ENCODE assay signal across 8 mouse cellular contexts in genomic region chr19:32755104-32755791, GRCm38 (mm10). TPM values are rescaled to one million over a fixed set of nuclear protein-coding genes. Genes with fewer than 3 reads are reported as not detected.
DNase-seq lines count a peak whose midpoint lies in the region; ATAC-seq and TF ChIP-seq lines count a peak whose summit lies in the region.

No protein-coding gene starts in this region.

- H3K27ac ChIP-seq in embryonic facial prominence, embryonic 15.5 days (replicated peaks): no peak overlapping the region
- no peak overlapping the region for H3K27ac ChIP-seq in limb, embryonic 11.5 days (replicated peaks; ENCODE audit: low read depth, low read length)
- H3K27ac ChIP-seq in small intestine, adult 2 months (ENCODE audit: insufficient read depth, low read depth, low read length): peak overlapping the region; percentile 99

- WGBS in embryonic facial prominence, embryonic 15.5 days: 6% methylated on average over 12 of the region's 12 CpGs
- WGBS in limb, embryonic 11.5 days: 5% methylated on average over 12 of the region's 12 CpGs
- 7% methylated on average over 12 of the region's 12 CpGs for WGBS in small intestine, adult 2 months

- H3K4me2 ChIP-seq in embryonic facial prominence, embryonic 15.5 days (replicated peaks): peak overlapping the region; percentile 91
- H3K4me2 ChIP-seq in limb, embryonic 11.5 days (ENCODE audit: low read depth, severe bottlenecking): peak overlapping the region; percentile 83

- no peak for TF ChIP-seq CTCF in E14TG2a.4 (conservative IDR thresholded peaks at IDR 0.05; ENCODE audit: low read length)
- peak; percentile 35; the same call in 1 of the 2 replicates for TF ChIP-seq CTCF in small intestine, adult 2 months (IDR thresholded peaks at IDR 0.05; ENCODE audit: extremely low read depth, insufficient read length, insufficient replicate concordance, low read depth, low read length)

- H3K36me3 ChIP-seq in erythroblast, embryonic 14.5 days (ENCODE audit: control insufficient read depth): no peaks in the 10 kb centered on the region
- H3K36me3 ChIP-seq in E14TG2a.4 (ENCODE audit: insufficient read depth, low read length): peaks cover 6% of the 10 kb centered on the region
- no peaks in the 10 kb centered on the region for H3K36me3 ChIP-seq in embryonic facial prominence, embryonic 15.5 days
- no peaks in the 10 kb centered on the region for H3K36me3 ChIP-seq in limb, embryonic 11.5 days (ENCODE audit: control insufficient read depth, insufficient read depth, low read length)
- no peaks in the 10 kb centered on the region for H3K36me3 ChIP-seq in small intestine, adult 2 months (ENCODE audit: control insufficient read depth, insufficient read depth, low read length)

- peaks cover 41% of the 10 kb centered on the region for H3K4me1 ChIP-seq in erythroblast, embryonic 14.5 days (ENCODE audit: control insufficient read depth)
- peaks cover 33% of the 10 kb centered on the region for H3K4me1 ChIP-seq in E14TG2a.4 (replicated peaks; ENCODE audit: low read depth, low read length)
- H3K4me1 ChIP-seq in embryonic facial prominence, embryonic 15.5 days: 0 out of 2 replicates have a peak, but pooled peaks cover 11% of the 10 kb centered on the region
- H3K4me1 ChIP-seq in limb, embryonic 11.5 days (ENCODE audit: control insufficient read depth, insufficient read depth, low read length): peaks cover 8% of the 10 kb centered on the region; the same call in 1 of the 2 replicates
- H3K4me1 ChIP-seq in small intestine, adult 2 months (ENCODE audit: control insufficient read depth, insufficient read depth, insufficient read length, low read length): no peaks in the 10 kb centered on the region

- H3K9ac ChIP-seq in embryonic facial prominence, embryonic 15.5 days: peak overlapping the region; percentile 72
- peak overlapping the region; percentile 70 for H3K9ac ChIP-seq in limb, embryonic 11.5 days (ENCODE audit: low read length)

- TF ChIP-seq POLR2A in small intestine, adult 2 months (IDR thresholded peaks at IDR 0.05; ENCODE audit: low read depth, low read length): no peak

- peaks cover 24% of the 10 kb centered on the region for H3K27me3 ChIP-seq in erythroblast, embryonic 14.5 days (ENCODE audit: control insufficient read depth)
- no peaks in the 10 kb centered on the region for H3K27me3 ChIP-seq in E14TG2a.4 (ENCODE audit: insufficient read depth, low read length)
- H3K27me3 ChIP-seq in embryonic facial prominence, embryonic 15.5 days: peaks cover 12% of the 10 kb centered on the region; the same call in 1 of the 2 replicates
- H3K27me3 ChIP-seq in limb, embryonic 11.5 days (ENCODE audit: control insufficient read depth, insufficient read depth, low read length): 0 out of 2 replicates have a peak, but pooled peaks cover 2% of the 10 kb centered on the region
- H3K27me3 ChIP-seq in small intestine, adult 2 months (ENCODE audit: control insufficient read depth, insufficient read depth, low read length): no peaks in the 10 kb centered on the region

- no peaks in the 10 kb centered on the region for H3K9me3 ChIP-seq in erythroblast, embryonic 14.5 days (ENCODE audit: control insufficient read depth, low read length)
- no peaks in the 10 kb centered on the region for H3K9me3 ChIP-seq in E14TG2a.4 (ENCODE audit: low read length)
- no peaks in the 10 kb centered on the region for H3K9me3 ChIP-seq in embryonic facial prominence, embryonic 15.5 days (replicated peaks)
- H3K9me3 ChIP-seq in limb, embryonic 11.5 days (ENCODE audit: control insufficient read depth, low read length): no peaks in the 10 kb centered on the region

- H3K4me3 ChIP-seq in erythroblast, embryonic 14.5 days (replicated peaks): peak overlapping the region; percentile 87
- H3K4me3 ChIP-seq in E14TG2a.4 (replicated peaks; ENCODE audit: low read length): peak overlapping the region; percentile 90
- peak overlapping the region; percentile 98 for H3K4me3 ChIP-seq in embryonic facial prominence, embryonic 15.5 days (replicated peaks)
- H3K4me3 ChIP-seq in limb, embryonic 11.5 days (ENCODE audit: low read depth, low read length): peak overlapping the region; percentile 97
- peak overlapping the region; percentile 73 for H3K4me3 ChIP-seq in small intestine, adult 2 months (ENCODE audit: low read depth, low read length)

- DNase-seq in limb, embryonic 11.5 days (ENCODE audit: low spot score): no peak
- no peak for DNase-seq in urinary bladder, postnatal 25 days (ENCODE audit: low spot score)
- DNase-seq in left cerebral cortex, adult 9 months (ENCODE audit: low spot score in 2 of 2): no peak

- ATAC-seq in erythroblast, adult 5-6 weeks (replicated peaks; ENCODE audit: low FRiP score, poor library complexity, severe bottlenecking): no peak
- no peak for ATAC-seq in embryonic facial prominence, embryonic 15.5 days (ENCODE audit: insufficient number of reproducible peaks, low FRiP score, low TSS enrichment, low read depth)
- ATAC-seq in limb, embryonic 11.5 days (ENCODE audit: insufficient number of reproducible peaks, low FRiP score, low TSS enrichment, low read depth): no peak

RNA-seq across cellular contexts. Expression of gene Pten, which starts 2.0 kb away (rescaled TPM):
- 0.32 and 0.36 TPM in 2 replicates for polyA plus RNA-seq in erythroblast, embryonic 14.5 days (2012)
- 24.7 and 26.5 TPM in 2 replicates for total RNA-seq in erythroblast, adult 5-6 weeks (2015; ENCODE audit: low replicate concordance)
- 21.7 and 29.8 TPM in 2 replicates for total RNA-seq in erythroblast, adult 5-6 weeks (2017; ENCODE audit: low replicate concordance)
- 10.1 and 12.6 TPM in 2 replicates for polyA plus RNA-seq in embryonic facial prominence, embryonic 15.5 days (2015; fragmentation: Nextera tagmentation; extraction: Ambion mirVana)
- polyA plus RNA-seq in limb, embryonic 11.5 days (2014; fragmentation: Nextera tagmentation; extraction: Ambion mirVana): 6.9 and 7.8 TPM in 2 replicates
- 9.9 and 17.7 TPM in 2 replicates for polyA plus RNA-seq in small intestine, adult 2 months (2012; rRNA removed)

RNA-seq across cellular contexts. Expression of gene Atad1, which starts 15.7 kb away (rescaled TPM):
- polyA plus RNA-seq in erythroblast, embryonic 14.5 days (2012): 0.06 and 0.11 TPM in 2 replicates
- 16.3 and 25.7 TPM in 2 replicates for total RNA-seq in erythroblast, adult 5-6 weeks (2015; ENCODE audit: low replicate concordance)
- total RNA-seq in erythroblast, adult 5-6 weeks (2017; ENCODE audit: low replicate concordance): 11.6 and 19.2 TPM in 2 replicates
- polyA plus RNA-seq in embryonic facial prominence, embryonic 15.5 days (2015; fragmentation: Nextera tagmentation; extraction: Ambion mirVana): 54.9 and 56.4 TPM in 2 replicates
- 68.8 and 71.5 TPM in 2 replicates for polyA plus RNA-seq in limb, embryonic 11.5 days (2014; fragmentation: Nextera tagmentation; extraction: Ambion mirVana)
- polyA plus RNA-seq in small intestine, adult 2 months (2012; rRNA removed): 1.0 and 1.5 TPM in 2 replicates

Comparison
In these comparisons a context has a peak if more than half of its experiments do, and no peak if none do; other contexts are left out.
1. RNA of gene Atad1, which starts 15.7 kb away (polyA plus RNA-seq): 68.8 to 71.5 TPM in limb, embryonic 11.5 days and 54.9 to 56.4 TPM in embryonic facial prominence, embryonic 15.5 days; 1.0 to 1.5 TPM in small intestine, adult 2 months and 0.06 to 0.11 TPM in erythroblast, embryonic 14.5 days; every median in the first group is over 10 times any median in the second.
2. Peak in every context shown above with its lines, with median percentiles within 50 percentile points of each other: H3K4me3 ChIP-seq.